Mouse (Mus musculus) myocyte (in vitro differentiated cells): ENCODE data around the gene Exoc5. TPM values are rescaled to one million over a fixed set of nuclear protein-coding genes. Genes with fewer than 3 reads are reported as not detected.

Experiments used
- H3K27me3 ChIP-seq: one replicate; pipeline ENCODE4 v1.6.1; 2011; ENCODE audit not compliant: control insufficient read depth, insufficient read depth, insufficient read length
- H3K36me3 ChIP-seq: one replicate; pipeline ENCODE4 v1.6.1; 2011; ENCODE audit not compliant: control insufficient read depth, insufficient read depth
- H3K4me2 ChIP-seq: one replicate; pipeline ENCODE4 v1.6.1; 2011; ENCODE audit warnings: low read depth, control low read depth
- H3K4me3 ChIP-seq: one replicate; pipeline ENCODE4 v1.5.1; 2011; ENCODE audit warnings: mild to moderate bottlenecking, control low read depth, moderate library complexity
- H3K79me2 ChIP-seq: one replicate; pipeline ENCODE4 v1.6.1; 2011; ENCODE audit not compliant: control insufficient read depth, insufficient read depth
- H3ac ChIP-seq: one replicate; pipeline ENCODE4 v1.6.1; 2011; ENCODE audit not compliant: control insufficient read depth, insufficient read length
- CEBPB ChIP-seq: IDR thresholded peaks from 2 replicates; pipeline ENCODE4 v1.6.1; 2011; ENCODE audit warnings: mild to moderate bottlenecking, moderate library complexity; ENCODE audit not compliant: poor library complexity, insufficient read depth, severe bottlenecking
- E2F4 ChIP-seq: IDR thresholded peaks from one replicate; pipeline ENCODE4 v1.6.1; 2011; ENCODE audit warnings: mild to moderate bottlenecking, control low read depth, moderate library complexity; ENCODE audit not compliant: insufficient read depth
- MAX ChIP-seq: IDR thresholded peaks from one replicate; pipeline ENCODE4 v1.6.1; 2011; ENCODE audit warnings: low read depth, mild to moderate bottlenecking, control low read depth
- MYOD1 ChIP-seq, 3 experiments: IDR thresholded peaks; one replicate each; pipeline ENCODE4 v1.6.1; 2011; ENCODE audit warnings: control low read depth in 2 of 3, low read depth in 2 of 3, mild to moderate bottlenecking in 2 of 3, moderate library complexity in 1 of 3; ENCODE audit not compliant: insufficient read length in 2 of 3, control insufficient read depth in 1 of 3
- MYOG ChIP-seq, 3 experiments: IDR thresholded peaks; one replicate each; pipeline ENCODE4 v1.6.1; 2011; ENCODE audit warnings: control low read depth in 2 of 3, low read depth in 2 of 3, mild to moderate bottlenecking in 2 of 3; ENCODE audit not compliant: insufficient read length in 2 of 3, control insufficient read depth in 1 of 3, insufficient read depth in 1 of 3
- POLR2A ChIP-seq: IDR thresholded peaks from one replicate; pipeline ENCODE4 v1.6.1; 2011; ENCODE audit warnings: low read depth, mild to moderate bottlenecking, control low read depth, moderate library complexity; ENCODE audit not compliant: insufficient read length
- POLR2AphosphoS2 ChIP-seq: IDR thresholded peaks from one replicate; pipeline ENCODE4 v1.6.1; 2011; ENCODE audit warnings: low read depth, control low read depth; ENCODE audit not compliant: insufficient read length
- REST ChIP-seq: IDR thresholded peaks from one replicate; pipeline ENCODE4 v1.6.1; 2011; ENCODE audit warnings: mild to moderate bottlenecking, control low read depth, moderate library complexity; ENCODE audit not compliant: insufficient read depth, insufficient read length
- SRF ChIP-seq: IDR thresholded peaks from one replicate; pipeline ENCODE4 v1.6.1; 2011; ENCODE audit warnings: low read depth; ENCODE audit not compliant: control insufficient read depth, insufficient read length
- TCF12 ChIP-seq: IDR thresholded peaks from one replicate; pipeline ENCODE4 v1.6.1; 2011; ENCODE audit warnings: mild to moderate bottlenecking, control low read depth; ENCODE audit not compliant: poor library complexity, insufficient read depth, severe bottlenecking
- TCF3 ChIP-seq: IDR thresholded peaks from one replicate; pipeline ENCODE4 v1.6.1; 2011; ENCODE audit warnings: low read depth, control low read depth; ENCODE audit not compliant: insufficient read length
- USF1 ChIP-seq: IDR thresholded peaks from one replicate; pipeline ENCODE4 v1.6.1; 2011; ENCODE audit warnings: low read depth, mild to moderate bottlenecking, control low read depth, moderate library complexity
- polyA plus RNA-seq: library from polyadenylated mRNA; unstranded; fragments of >200 nt; fragmentation: generic; extraction: Trizol; gene quantifications from one replicate; pipeline ENCODE4 v1.2.1, GENCODE M21; 2012; ENCODE audit warnings: missing spikeins

Gene Exoc5
- polyA plus RNA-seq, 1 experiment, result 10.4 TPM

- no peak overlapping the region for H3ac ChIP-seq
- TF ChIP-seq MYOG (IDR thresholded peaks at IDR 0.05; ENCODE audit: control insufficient read depth in 1 of 3, insufficient read depth in 1 of 3, insufficient read length in 2 of 3, low read depth in 2 of 3), result no peak
- no peak for TF ChIP-seq MYOD1 (IDR thresholded peaks at IDR 0.05; ENCODE audit: control insufficient read depth in 1 of 3, insufficient read length in 2 of 3, low read depth in 2 of 3)
- no peak for TF ChIP-seq SRF
- TF ChIP-seq MAX, result no peak
- TF ChIP-seq POLR2AphosphoS2, result no peak
- TF ChIP-seq POLR2A, result no peak
- TF ChIP-seq CEBPB, result no peak
- no peak for TF ChIP-seq USF1
- TF ChIP-seq TCF12, result no peak
- no peak for TF ChIP-seq TCF3
- TF ChIP-seq REST, result no peak
- TF ChIP-seq E2F4, result no peak
- H3K4me2 ChIP-seq, result no peak overlapping the region
- peaks cover 32% of the 10 kb centered on the region for H3K36me3 ChIP-seq
- H3K27me3 ChIP-seq, result no peaks in the 10 kb centered on the region
- no peak overlapping the region for H3K4me3 ChIP-seq
- H3K79me2 ChIP-seq, result no peaks in the 10 kb centered on the region
These were observed 37.5 kb downstream of the Exoc5 start for GRCm38 (mm10) chr14:49028991-49029390.

DNA sequence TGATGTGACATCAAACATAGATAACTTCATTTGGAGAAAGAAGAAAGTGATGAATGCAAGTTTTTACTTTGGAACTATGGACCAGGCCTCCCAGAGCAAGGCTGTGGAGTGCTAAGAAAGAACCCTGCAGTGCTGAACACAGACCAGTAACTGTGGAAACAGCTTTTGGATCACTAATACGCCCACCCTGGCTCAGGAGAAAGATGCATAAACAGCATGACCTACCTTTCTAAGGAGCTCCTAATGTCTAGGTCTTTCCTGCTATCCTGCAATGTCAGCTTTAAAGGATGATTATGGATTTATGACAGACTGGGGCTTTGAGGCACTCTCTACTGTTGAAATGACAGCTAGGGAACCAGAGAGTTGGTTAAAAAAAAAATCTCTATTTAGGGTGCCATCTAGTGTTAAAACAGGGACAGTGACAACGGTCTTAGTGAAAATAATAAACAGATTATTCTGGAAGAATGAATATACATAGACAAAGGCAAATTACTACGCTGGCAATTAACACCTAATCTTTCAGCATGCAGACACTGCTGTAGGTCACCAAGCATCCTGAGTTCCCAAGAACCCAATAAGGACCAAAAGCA, 38.6 kb downstream of the Exoc5 start:
- Histone ChIP-seq H3K4me3 (no peak overlapping the region), H3K27me3 (no peaks in the 10 kb centered on the region), H3ac (no peak overlapping the region), H3K4me2 (no peak overlapping the region), H3K79me2 (no peaks in the 10 kb centered on the region), H3K36me3 (peaks cover 24% of the 10 kb centered on the region)
- TF ChIP-seq MYOD1 (IDR thresholded peaks at IDR 0.05; ENCODE audit: control insufficient read depth in 1 of 3, insufficient read length in 2 of 3, low read depth in 2 of 3), result no peak
- TF ChIP-seq POLR2AphosphoS2, result no peak

DNA sequence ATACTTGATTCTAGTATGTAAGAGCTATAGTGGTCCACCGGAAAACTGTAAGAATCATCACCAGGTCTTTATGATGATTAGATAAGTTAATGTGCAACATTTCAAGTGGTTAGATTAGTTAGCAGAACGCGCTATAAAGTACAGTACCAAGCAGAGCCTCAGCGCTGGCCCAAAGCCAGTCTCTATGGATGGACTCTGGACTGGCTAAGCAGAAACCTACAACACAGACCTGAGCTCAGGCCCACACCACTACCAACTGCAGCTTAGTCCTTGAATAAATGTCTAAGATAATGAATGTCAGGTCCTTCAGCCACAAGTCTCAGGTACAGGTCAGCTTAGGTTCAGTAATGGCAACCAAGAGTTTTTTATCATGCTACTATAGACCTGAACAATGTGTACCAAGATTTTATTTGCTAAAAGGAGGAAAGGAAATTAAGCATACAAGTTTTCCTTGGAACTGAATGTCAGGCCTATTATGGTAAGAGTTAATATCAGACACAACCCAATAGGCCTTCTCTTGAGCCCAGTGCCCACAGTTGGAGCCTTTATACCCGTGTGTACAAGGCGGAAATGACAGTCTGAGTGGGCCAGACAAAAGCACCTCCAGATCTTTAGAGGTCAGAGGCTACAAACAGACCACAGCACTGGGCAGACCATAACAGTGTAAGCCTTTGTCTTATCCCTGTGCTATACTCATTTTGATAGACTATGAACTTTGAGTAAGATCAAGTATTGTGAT, 39.2 kb downstream of the Exoc5 start:
- TF ChIP-seq MAX (no peak), CEBPB (no peak), TCF12 (no peak), SRF (no peak), POLR2A (no peak), USF1 (no peak), MYOD1 (IDR thresholded peaks at IDR 0.05; ENCODE audit: control insufficient read depth in 1 of 3, insufficient read length in 2 of 3, low read depth in 2 of 3) (no peak), MYOG (IDR thresholded peaks at IDR 0.05; ENCODE audit: control insufficient read depth in 1 of 3, insufficient read depth in 1 of 3, insufficient read length in 2 of 3, low read depth in 2 of 3) (no peak), TCF3 (no peak), E2F4 (no peak), POLR2AphosphoS2 (no peak), REST (no peak)
- Histone ChIP-seq H3K4me3 (no peak overlapping the region), H3K27me3 (no peaks in the 10 kb centered on the region), H3K79me2 (no peaks in the 10 kb centered on the region), H3ac (no peak overlapping the region), H3K4me2 (no peak overlapping the region), H3K36me3 (peaks cover 19% of the 10 kb centered on the region)

GRCm38 (mm10) chr14:49019765-49020164, 46.7 kb downstream of the Exoc5 start:
- Histone ChIP-seq H3ac (no peak overlapping the region), H3K36me3 (peaks cover 26% of the 10 kb centered on the region), H3K4me2 (no peak overlapping the region), H3K4me3 (no peak overlapping the region), H3K79me2 (no peaks in the 10 kb centered on the region), H3K27me3 (no peaks in the 10 kb centered on the region)
- TF ChIP-seq MAX (no peak), USF1 (no peak), REST (no peak), POLR2A (no peak)

GRCm38 (mm10) chr14:49008399-49009189, 57.9 kb downstream of the Exoc5 start:
- TF ChIP-seq POLR2A (no peak), MYOD1 (IDR thresholded peaks at IDR 0.05; ENCODE audit: control insufficient read depth in 1 of 3, insufficient read length in 2 of 3, low read depth in 2 of 3) (no peak)
- Histone ChIP-seq H3K79me2 (no peaks in the 10 kb centered on the region), H3ac (no peak overlapping the region), H3K4me3 (no peak overlapping the region), H3K27me3 (no peaks in the 10 kb centered on the region), H3K4me2 (no peak overlapping the region), H3K36me3 (no peaks in the 10 kb centered on the region)
